Mouse (Mus musculus): ENCODE measurements at regions not wholly inside any gene's neighbourhood (a gene's known extent, or its start where the extent isn't known, plus 50 kb on each side); places are given as distances from the start of the nearest gene placed in this dataset.

DNA sequence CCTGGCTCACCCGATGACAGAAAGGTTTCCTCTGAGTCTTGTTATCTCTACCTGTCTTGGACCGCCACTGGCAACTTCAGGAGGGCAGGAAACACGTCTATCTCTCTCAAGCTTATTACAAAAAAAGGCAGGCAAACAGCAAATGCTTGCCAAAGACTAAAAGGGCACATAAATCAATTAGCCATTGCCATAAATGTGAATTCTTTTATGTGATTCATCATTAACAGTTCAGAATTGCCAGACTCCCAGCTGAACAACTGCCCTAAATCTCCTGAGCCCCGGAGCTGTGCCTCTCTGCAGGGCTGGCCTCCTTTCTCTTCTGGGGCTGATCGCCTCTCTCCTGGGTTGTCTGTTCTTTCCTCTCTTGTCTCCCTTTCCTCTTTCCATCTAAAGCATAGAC lies 164.6 kb upstream of the Hmga2 start:
- no peak for TF ChIP-seq POLR2A (IDR thresholded peaks at IDR 0.05; ENCODE audit: borderline replicate concordance, extremely low read depth, insufficient read depth, insufficient read length, poor library complexity, severe bottlenecking)
- TF ChIP-seq CTCF (IDR thresholded peaks at IDR 0.05; ENCODE audit: borderline replicate concordance, extremely low read depth, insufficient read depth, insufficient read length): no peak
- no peak for DNase-seq (ENCODE audit: low read depth)

GRCm38 (mm10) chr10:120638316-120638715 lies 162.0 kb upstream of the Hmga2 start:
- peak; percentile 72 for DNase-seq (ENCODE audit: low read depth)
- TF ChIP-seq POLR2A (IDR thresholded peaks at IDR 0.05; ENCODE audit: borderline replicate concordance, extremely low read depth, insufficient read depth, insufficient read length, poor library complexity, severe bottlenecking) (no peak), CTCF (IDR thresholded peaks at IDR 0.05; ENCODE audit: borderline replicate concordance, extremely low read depth, insufficient read depth, insufficient read length) (no peak)

DNA sequence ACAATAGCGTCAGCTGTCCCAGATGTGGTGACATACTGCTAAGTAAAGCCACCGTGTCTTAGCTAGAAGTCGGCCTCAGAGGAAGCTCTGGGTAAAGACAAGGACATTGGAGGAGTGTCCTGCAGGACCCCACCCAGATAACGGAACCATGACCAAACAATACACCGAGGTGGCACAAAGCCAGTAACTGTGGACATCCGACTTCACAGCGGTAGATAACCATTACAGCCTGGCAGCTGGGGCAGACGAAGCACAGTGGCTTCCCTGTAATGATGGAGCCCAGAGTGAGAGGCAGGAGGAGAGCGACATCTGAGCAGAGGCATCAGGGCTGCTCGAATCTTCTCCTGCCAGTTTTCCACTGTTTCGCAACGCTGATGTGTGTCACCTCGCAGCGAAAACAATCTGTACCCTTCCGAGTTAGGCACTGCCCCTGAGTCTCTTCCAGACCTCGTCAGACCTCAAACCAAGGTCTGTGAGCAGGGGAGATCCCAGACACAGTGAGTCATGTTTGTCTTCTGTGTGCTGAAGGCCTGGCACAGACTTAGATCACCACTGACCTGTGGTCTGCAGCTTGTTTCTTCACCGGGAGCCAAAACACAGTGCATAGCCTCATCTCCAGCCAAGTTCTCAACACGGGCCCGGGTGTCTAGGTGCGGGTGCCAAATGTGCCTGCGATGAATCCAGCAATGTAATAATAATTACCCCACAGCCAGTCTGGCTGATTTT lies 159.7 kb upstream of the Hmga2 start:
- TF ChIP-seq POLR2A (IDR thresholded peaks at IDR 0.05; ENCODE audit: borderline replicate concordance, extremely low read depth, insufficient read depth, insufficient read length, poor library complexity, severe bottlenecking) (no peak), CTCF (IDR thresholded peaks at IDR 0.05; ENCODE audit: borderline replicate concordance, extremely low read depth, insufficient read depth, insufficient read length) (no peak)
- peak; percentile 85 for DNase-seq (ENCODE audit: low read depth)

DNA sequence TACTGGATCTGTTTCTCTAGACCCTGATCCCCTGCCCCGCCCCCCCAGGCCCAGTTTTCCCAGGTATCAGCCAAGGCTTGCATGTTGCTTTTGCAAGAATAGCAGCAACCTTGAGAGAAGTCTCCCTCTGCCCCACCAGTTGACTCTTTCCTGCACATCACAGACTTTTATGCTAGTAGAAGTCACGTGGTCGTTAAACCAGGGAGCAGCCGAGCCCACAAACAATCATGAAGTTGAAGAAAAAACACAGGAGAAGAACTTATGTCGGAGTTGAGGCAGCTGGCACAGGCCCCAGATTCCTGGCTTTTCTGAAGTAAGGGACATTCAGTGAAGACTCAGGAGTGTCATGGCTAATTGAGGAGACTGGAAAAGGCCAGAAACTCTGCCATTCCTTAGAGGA lies 158.9 kb upstream of the Hmga2 start:
- DNase-seq (ENCODE audit: low read depth): peak; percentile 20
- TF ChIP-seq POLR2A (IDR thresholded peaks at IDR 0.05; ENCODE audit: borderline replicate concordance, extremely low read depth, insufficient read depth, insufficient read length, poor library complexity, severe bottlenecking) (no peak), CTCF (IDR thresholded peaks at IDR 0.05; ENCODE audit: borderline replicate concordance, extremely low read depth, insufficient read depth, insufficient read length) (no peak)

- no peak for DNase-seq (ENCODE audit: low read depth)
- no peak for TF ChIP-seq CTCF (IDR thresholded peaks at IDR 0.05; ENCODE audit: borderline replicate concordance, extremely low read depth, insufficient read depth, insufficient read length)
- TF ChIP-seq POLR2A (IDR thresholded peaks at IDR 0.05; ENCODE audit: borderline replicate concordance, extremely low read depth, insufficient read depth, insufficient read length, poor library complexity, severe bottlenecking): no peak
Measured at GRCm38 (mm10) chr10:120632071-120632470, 155.8 kb upstream of the Hmga2 start.

DNA sequence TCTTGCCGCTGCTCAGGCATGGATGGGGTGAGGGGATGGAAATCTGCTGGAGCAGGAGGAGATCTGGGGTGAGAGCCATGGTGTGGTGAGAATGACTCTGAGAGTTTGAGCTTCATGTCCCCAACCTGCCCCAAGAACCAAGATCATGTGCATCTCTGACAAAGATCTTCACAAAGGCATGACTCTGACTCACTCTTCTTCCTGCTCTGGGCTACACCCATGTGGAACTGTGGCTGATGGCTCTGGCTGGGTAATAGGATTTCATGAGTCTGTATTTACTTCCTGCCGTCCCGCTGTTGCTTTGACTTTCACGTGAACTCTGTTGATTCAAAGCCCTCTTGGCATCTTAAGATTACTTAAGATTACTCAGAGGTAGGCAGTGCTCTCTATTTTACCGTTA lies 151.8 kb upstream of the Hmga2 start:
- TF ChIP-seq POLR2A (IDR thresholded peaks at IDR 0.05; ENCODE audit: borderline replicate concordance, extremely low read depth, insufficient read depth, insufficient read length, poor library complexity, severe bottlenecking) (no peak), CTCF (IDR thresholded peaks at IDR 0.05; ENCODE audit: borderline replicate concordance, extremely low read depth, insufficient read depth, insufficient read length) (no peak)

DNA sequence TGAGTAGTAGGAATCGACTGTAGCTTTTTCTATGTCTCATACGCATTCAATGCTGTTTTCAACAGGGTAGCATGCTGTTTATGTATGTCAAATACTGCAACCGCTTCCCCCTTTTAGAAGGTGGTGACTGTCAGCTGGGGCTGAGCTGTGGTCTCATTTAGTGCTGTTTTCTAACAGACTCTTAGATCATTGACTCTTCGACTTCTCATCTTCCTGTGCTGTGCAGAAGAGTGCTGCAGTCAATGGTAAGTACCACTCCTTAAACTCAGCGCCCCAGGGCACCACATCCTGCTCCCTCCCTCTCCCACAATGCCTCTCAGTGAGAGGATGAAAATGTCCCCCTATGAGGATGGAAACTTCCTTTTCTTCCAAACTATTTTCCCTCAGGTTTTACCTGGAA lies 149.2 kb upstream of the Hmga2 start:
- DNase-seq (ENCODE audit: low read depth): no peak
- no peak for TF ChIP-seq POLR2A (IDR thresholded peaks at IDR 0.05; ENCODE audit: borderline replicate concordance, extremely low read depth, insufficient read depth, insufficient read length, poor library complexity, severe bottlenecking)
- TF ChIP-seq CTCF (IDR thresholded peaks at IDR 0.05; ENCODE audit: borderline replicate concordance, extremely low read depth, insufficient read depth, insufficient read length): no peak

More for the DNA sequence above, 151.8 kb upstream of the Hmga2 start:
- no peak for DNase-seq (ENCODE audit: low read depth)

DNA sequence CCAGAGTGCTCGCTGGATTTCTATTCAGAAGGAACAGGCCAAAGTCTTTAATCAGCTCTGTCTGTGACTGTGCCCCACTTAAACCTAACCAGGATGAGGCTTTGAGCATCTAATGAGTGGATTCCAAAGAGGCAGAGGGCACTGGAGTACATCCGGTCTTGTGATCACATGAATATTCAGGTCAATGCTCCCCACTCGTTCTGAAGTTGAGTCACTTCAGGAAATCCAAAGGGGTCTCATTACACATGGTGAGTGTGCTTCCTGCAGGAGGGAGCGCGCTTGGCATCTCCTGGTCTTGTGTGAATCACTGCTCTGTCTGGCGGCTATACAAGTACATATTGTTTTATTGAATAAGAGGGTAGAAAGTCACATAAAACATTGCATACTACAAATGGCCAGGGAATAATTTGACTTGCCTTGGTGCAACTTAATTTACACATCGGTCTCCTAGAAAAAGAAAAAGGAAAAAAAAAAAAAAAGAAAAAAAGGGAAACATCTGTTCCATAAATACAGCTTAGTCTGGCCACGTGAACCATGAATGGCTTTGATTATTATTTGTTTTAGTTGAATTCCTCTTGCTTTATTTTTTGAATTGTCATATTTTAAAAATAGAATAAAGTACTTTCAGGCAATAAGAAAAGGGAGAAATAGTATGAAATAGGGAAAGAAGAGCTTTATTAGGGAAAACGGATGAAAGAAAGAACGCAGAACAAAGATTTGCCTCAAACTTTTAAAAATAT lies 148.1 kb upstream of the Hmga2 start:
- peak; percentile 59 for DNase-seq (ENCODE audit: low read depth)
- TF ChIP-seq POLR2A (IDR thresholded peaks at IDR 0.05; ENCODE audit: borderline replicate concordance, extremely low read depth, insufficient read depth, insufficient read length, poor library complexity, severe bottlenecking) (no peak), CTCF (IDR thresholded peaks at IDR 0.05; ENCODE audit: borderline replicate concordance, extremely low read depth, insufficient read depth, insufficient read length) (no peak)

GRCm38 (mm10) chr10:120616406-120617015 lies 140.2 kb upstream of the Hmga2 start:
- TF ChIP-seq CTCF (IDR thresholded peaks at IDR 0.05; ENCODE audit: borderline replicate concordance, extremely low read depth, insufficient read depth, insufficient read length) (no peak), POLR2A (IDR thresholded peaks at IDR 0.05; ENCODE audit: borderline replicate concordance, extremely low read depth, insufficient read depth, insufficient read length, poor library complexity, severe bottlenecking) (no peak)
- DNase-seq (ENCODE audit: low read depth): no peak

DNA sequence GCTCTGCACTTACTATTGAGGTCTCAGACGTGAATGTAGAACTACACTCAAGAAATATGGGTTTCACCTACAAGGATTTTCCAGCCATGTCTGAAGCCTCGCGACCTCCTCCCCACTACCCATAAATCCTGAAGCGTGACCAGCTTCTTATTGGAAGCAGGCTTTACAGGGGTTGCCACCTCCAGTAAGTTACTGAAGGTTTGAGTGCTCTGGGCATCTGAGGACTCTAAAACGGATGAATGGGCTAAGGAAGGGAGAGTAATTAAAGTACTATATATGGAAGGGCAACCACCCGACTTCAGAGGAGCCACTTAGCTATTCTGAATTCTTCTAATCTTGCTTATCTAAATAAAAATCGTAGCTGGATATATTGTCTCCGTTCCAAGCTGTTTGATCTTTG lies 136.1 kb upstream of the Hmga2 start:
- no peak for DNase-seq (ENCODE audit: low read depth)
- TF ChIP-seq CTCF (IDR thresholded peaks at IDR 0.05; ENCODE audit: borderline replicate concordance, extremely low read depth, insufficient read depth, insufficient read length): no peak
- TF ChIP-seq POLR2A (IDR thresholded peaks at IDR 0.05; ENCODE audit: borderline replicate concordance, extremely low read depth, insufficient read depth, insufficient read length, poor library complexity, severe bottlenecking): no peak

GRCm38 (mm10) chr10:120610076-120610475 lies 133.8 kb upstream of the Hmga2 start:
- no peak for DNase-seq (ENCODE audit: low read depth)
- TF ChIP-seq CTCF (IDR thresholded peaks at IDR 0.05; ENCODE audit: borderline replicate concordance, extremely low read depth, insufficient read depth, insufficient read length): no peak
- no peak for TF ChIP-seq POLR2A (IDR thresholded peaks at IDR 0.05; ENCODE audit: borderline replicate concordance, extremely low read depth, insufficient read depth, insufficient read length, poor library complexity, severe bottlenecking)
